Mouse (Mus musculus): Measurements from ENCODE around the gene Foxb1. TPM values are rescaled to one million over a fixed set of nuclear protein-coding genes. Genes with fewer than 3 reads are reported as not detected.

Foxb1 gene
- polyA plus RNA-seq, 1 experiment from 2014 or later: 6.1 TPM

Other genes with a start within 250 kb of the Foxb1 start
- gene Bnip2, start 228.5 kb upstream of the Foxb1 start, polyA plus RNA-seq (2014; fragmentation: Nextera tagmentation; extraction: Ambion mirVana): 131 and 136 TPM in 2 replicates